Mouse (Mus musculus): ENCODE data around the gene Lnpk.

DNA sequence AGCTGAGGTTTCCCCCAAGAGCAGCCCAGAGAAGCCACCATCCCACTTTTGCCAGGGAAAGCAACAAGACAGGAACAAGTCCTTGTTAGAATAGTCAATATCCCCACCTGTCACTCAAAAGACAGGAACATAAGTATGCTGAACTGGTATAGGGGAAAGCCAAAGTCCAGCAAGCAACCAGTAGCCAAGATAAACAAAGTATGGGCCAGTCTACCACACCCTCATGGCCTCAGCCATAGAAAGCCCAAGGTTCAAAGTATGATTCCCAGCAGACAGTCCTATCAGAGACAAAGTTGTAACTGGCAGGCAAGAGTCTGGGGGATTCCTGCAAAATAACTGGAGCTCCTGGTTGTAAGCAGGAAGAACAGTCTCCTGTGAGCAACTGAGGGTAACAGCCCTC is 16.9 kb upstream of the Lnpk start:
- TF ChIP-seq TAL1 (conservative IDR thresholded peaks at IDR 0.05; ENCODE audit: low read depth, low read length) = no peak
- no peak for TF ChIP-seq CTCF (IDR thresholded peaks at IDR 0.05; ENCODE audit: low read depth, low read length)

Data from G1E (cell line).